ENCODE assay signal across 9 mouse cellular contexts in genomic region chr19:58113092-58113731, GRCm38 (mm10).
DNase-seq lines count a peak whose midpoint lies in the region; ATAC-seq and TF ChIP-seq lines count a peak whose summit lies in the region.
"Had no signal": no experiment of that assay in that cellular context is flagged by ENCODE, and none has a peak within 500 bp of the region (broad histone marks: within the 10 kb centered on the region; RNA-seq: fewer than 3 reads in every experiment).

No protein-coding gene starts in this region.

- H3K4me2 ChIP-seq in lung, embryonic 15.5 days, result no peak overlapping the region
- H3K4me2 ChIP-seq in forebrain, postnatal 0 days (ENCODE audit: low read depth), result no peak overlapping the region
- H3K4me2 ChIP-seq in liver, embryonic 12.5 days, result no peak overlapping the region
- H3K4me2 ChIP-seq in stomach, embryonic 14.5 days (replicated peaks; ENCODE audit: low read depth, low read length), result no peak overlapping the region

- H3K4me1 ChIP-seq in lung, embryonic 15.5 days, result no peaks in the 10 kb centered on the region
- no peaks in the 10 kb centered on the region for H3K4me1 ChIP-seq in forebrain, postnatal 0 days (ENCODE audit: insufficient read depth)
- H3K4me1 ChIP-seq in liver, embryonic 12.5 days, result no peaks in the 10 kb centered on the region
- H3K4me1 ChIP-seq in stomach, embryonic 14.5 days (ENCODE audit: control insufficient read depth, insufficient read depth, low read length), result no peaks in the 10 kb centered on the region

- no peak overlapping the region for H3K9ac ChIP-seq in lung, embryonic 15.5 days
- no peak overlapping the region for H3K9ac ChIP-seq in forebrain, postnatal 0 days
- H3K9ac ChIP-seq in liver, embryonic 12.5 days, result no peak overlapping the region
- no peak overlapping the region for H3K9ac ChIP-seq in stomach, embryonic 14.5 days (replicated peaks; ENCODE audit: low read depth, low read length)

- H3K36me3 ChIP-seq in lung, embryonic 15.5 days, result no peaks in the 10 kb centered on the region
- no peaks in the 10 kb centered on the region for H3K36me3 ChIP-seq in forebrain, postnatal 0 days (ENCODE audit: insufficient read depth)
- no peaks in the 10 kb centered on the region for H3K36me3 ChIP-seq in liver, embryonic 12.5 days
- no peaks in the 10 kb centered on the region for H3K36me3 ChIP-seq in stomach, embryonic 14.5 days (ENCODE audit: control insufficient read depth, insufficient read depth, low read length)

- H3K27me3 ChIP-seq in lung, embryonic 15.5 days, result no peaks in the 10 kb centered on the region
- no peaks in the 10 kb centered on the region for H3K27me3 ChIP-seq in forebrain, postnatal 0 days (ENCODE audit: insufficient read depth, low read length)
- no peaks in the 10 kb centered on the region for H3K27me3 ChIP-seq in liver, embryonic 12.5 days (replicated peaks)
- H3K27me3 ChIP-seq in stomach, embryonic 14.5 days (ENCODE audit: control insufficient read depth, insufficient read depth, low read length), result no peaks in the 10 kb centered on the region

- 80% methylated on average over 5 of the region's 5 CpGs for WGBS in lung, embryonic 15.5 days
- WGBS in forebrain, postnatal 0 days, result 78% methylated on average over 5 of the region's 5 CpGs
- WGBS in liver, embryonic 12.5 days (ENCODE audit: insufficient replicate concordance), result 70% methylated on average over 5 of the region's 5 CpGs
- WGBS in stomach, embryonic 14.5 days, result 80% methylated on average over 5 of the region's 5 CpGs

- DNase-seq in lung, postnatal 14 days, result no peak
- no peak for DNase-seq in forebrain, postnatal 0 days
- DNase-seq in adrenal gland, postnatal 4 days (ENCODE audit: low spot score in 2 of 2), result no peak
- DNase-seq in adrenal gland, adult (ENCODE audit: inconsistent age in 2 of 2, low spot score in 1 of 2), result no peak
- DNase-seq: kidney, postnatal 10 days; thymus, adult 2 months had no signal

- H3K9me3 ChIP-seq in lung, embryonic 15.5 days, result no peaks in the 10 kb centered on the region
- no peaks in the 10 kb centered on the region for H3K9me3 ChIP-seq in forebrain, postnatal 0 days (ENCODE audit: low read length)
- H3K9me3 ChIP-seq in liver, embryonic 12.5 days (replicated peaks), result no peaks in the 10 kb centered on the region
- no peaks in the 10 kb centered on the region for H3K9me3 ChIP-seq in stomach, embryonic 14.5 days (ENCODE audit: control insufficient read depth, low read depth, low read length)

- no peak overlapping the region for H3K4me3 ChIP-seq in lung, embryonic 15.5 days
- H3K4me3 ChIP-seq in forebrain, postnatal 0 days (ENCODE audit: low read depth, low read length), result no peak overlapping the region
- H3K4me3 ChIP-seq in liver, embryonic 12.5 days, result no peak overlapping the region
- no peak overlapping the region for H3K4me3 ChIP-seq in stomach, embryonic 14.5 days (ENCODE audit: low read depth, low read length)

- no peak overlapping the region for H3K27ac ChIP-seq in lung, embryonic 15.5 days
- no peak overlapping the region for H3K27ac ChIP-seq in forebrain, postnatal 0 days (ENCODE audit: low read depth, low read length)
- no peak overlapping the region for H3K27ac ChIP-seq in liver, embryonic 12.5 days
- H3K27ac ChIP-seq in stomach, embryonic 14.5 days (ENCODE audit: low read length), result no peak overlapping the region

- no peak for TF ChIP-seq CTCF in forebrain, postnatal 0 days (IDR thresholded peaks at IDR 0.05; ENCODE audit: low read depth)

- peak; percentile 96 for ATAC-seq in lung, embryonic 15.5 days (ENCODE audit: borderline replicate concordance, extremely low read depth, low FRiP score, low TSS enrichment)
- peak; percentile 78 for ATAC-seq in forebrain, postnatal 0 days
- peak; percentile 88 for ATAC-seq in liver, embryonic 12.5 days
- peak; percentile 94 for ATAC-seq in stomach, embryonic 14.5 days (ENCODE audit: insufficient number of reproducible peaks, insufficient read depth, low FRiP score, low read depth)
